Mouse (Mus musculus) kidney, adult 2 months (tissue): ENCODE measurements at regions not wholly inside any gene's neighbourhood (a gene's known extent, or its start where the extent isn't known, plus 50 kb on each side); places are given as distances from the start of the nearest gene placed in this dataset.

Experiments
- DNase-seq: peaks from one replicate; pipeline ENCODE4 v3.0.0; 2021
- H3K27ac ChIP-seq: fragments of 200-500 bp; 2 replicates; pipeline ENCODE4 v1.5.1; 2012; ENCODE audit warnings: low read depth, low read length, control low read depth, inconsistent platforms; ENCODE audit not compliant: insufficient read depth
- H3K27me3 ChIP-seq: fragments of 200-500 bp; replicated peaks from 2 replicates; pipeline ENCODE4 v1.6.1; 2012; ENCODE audit warnings: mild to moderate bottlenecking, moderate library complexity, low read length, inconsistent platforms; ENCODE audit not compliant: control insufficient read depth, insufficient read depth
- H3K36me3 ChIP-seq: fragments of 200-500 bp; 2 replicates; pipeline ENCODE4 v1.6.1; 2012; ENCODE audit warnings: mild to moderate bottlenecking, moderate library complexity, low read length, inconsistent platforms; ENCODE audit not compliant: control insufficient read depth, insufficient read depth
- H3K4me1 ChIP-seq: fragments of 200-500 bp; 2 replicates; pipeline ENCODE4 v1.6.1; 2011; ENCODE audit warnings: low read length; ENCODE audit not compliant: control insufficient read depth, insufficient read depth
- H3K4me3 ChIP-seq: fragments of 200-500 bp; 2 replicates; pipeline ENCODE4 v1.5.1; 2011; ENCODE audit warnings: mild to moderate bottlenecking, low read depth, low read length, control low read depth; ENCODE audit not compliant: insufficient read depth
- CTCF ChIP-seq: fragments of 200-500 bp; conservative IDR thresholded peaks from 2 replicates; pipeline ENCODE4 v1.5.1; 2011; ENCODE audit warnings: low read depth, mild to moderate bottlenecking, control low read depth, low read length, moderate library complexity, mixed read lengths; ENCODE audit not compliant: insufficient read depth, insufficient read length
- POLR2A ChIP-seq: fragments of 200-500 bp; IDR thresholded peaks from one replicate; pipeline ENCODE4 v1.6.1; 2011; ENCODE audit warnings: low read depth, low read length, control low read depth
- WGBS: fragments of 180-500 bp; shearing (Covaris S2); methylation state at CpG from one replicate; pipeline ENCODE4 v1.1.7; 2018; 5-methylcytosine and 5-hydroxymethylcytosine counted together

DNA sequence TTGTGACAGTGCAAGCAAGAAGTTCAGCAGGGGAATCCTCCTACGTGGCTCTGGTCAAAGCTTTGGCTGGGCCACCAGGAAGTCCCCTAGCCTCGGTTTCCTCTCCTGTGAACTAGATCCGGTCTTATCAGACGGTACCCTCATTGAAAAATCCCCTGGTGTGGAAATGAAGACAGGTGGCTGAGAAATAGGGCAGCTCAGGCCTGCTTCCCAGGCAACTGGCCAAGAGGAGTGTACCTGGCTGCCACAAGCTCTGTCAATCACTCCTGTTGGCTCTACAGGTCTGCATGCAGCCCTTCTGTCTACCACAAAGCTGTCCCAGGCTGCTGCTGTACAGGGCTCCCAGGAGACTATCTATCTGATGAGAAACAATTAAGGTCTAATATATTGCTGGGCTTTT lies 146.1 kb upstream of the Cxcr4 start:
- no peak for TF ChIP-seq POLR2A
- no peak for TF ChIP-seq CTCF
- WGBS, result 76% methylated on average over 4 of the region's 4 CpGs
- no peaks in the 10 kb centered on the region for H3K4me1 ChIP-seq
- H3K27ac ChIP-seq, result no peak overlapping the region
- no peak overlapping the region for H3K4me3 ChIP-seq
- H3K27me3 ChIP-seq, result no peaks in the 10 kb centered on the region
- DNase-seq, result no peak
- H3K36me3 ChIP-seq, result no peaks in the 10 kb centered on the region

DNA sequence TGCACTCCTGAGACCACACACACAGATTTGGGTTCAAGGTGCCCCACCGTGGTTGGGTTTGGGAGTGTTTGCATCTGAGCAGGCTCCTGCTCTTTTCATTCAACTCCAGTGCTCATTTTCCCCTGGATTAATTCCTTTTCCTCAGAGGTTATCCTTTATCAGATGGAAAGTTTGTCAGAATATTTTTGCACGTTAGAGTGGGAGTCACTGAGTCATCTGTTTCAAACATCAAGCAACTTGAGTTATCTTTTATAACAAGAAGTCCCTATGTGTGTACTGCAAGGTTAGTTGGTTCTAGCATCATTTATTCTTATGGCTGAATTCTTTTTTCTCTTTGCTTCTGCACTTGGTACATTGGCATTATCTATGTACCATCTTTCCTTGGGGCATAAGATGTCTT lies 142.8 kb upstream of the Cxcr4 start:
- Histone ChIP-seq H3K36me3 (no peaks in the 10 kb centered on the region), H3K27me3 (no peaks in the 10 kb centered on the region), H3K27ac (no peak overlapping the region), H3K4me3 (no peak overlapping the region), H3K4me1 (no peaks in the 10 kb centered on the region)
- TF ChIP-seq POLR2A (no peak), CTCF (no peak)
- no peak for DNase-seq
- 73% methylated on average over 2 of the region's 2 CpGs for WGBS

DNA sequence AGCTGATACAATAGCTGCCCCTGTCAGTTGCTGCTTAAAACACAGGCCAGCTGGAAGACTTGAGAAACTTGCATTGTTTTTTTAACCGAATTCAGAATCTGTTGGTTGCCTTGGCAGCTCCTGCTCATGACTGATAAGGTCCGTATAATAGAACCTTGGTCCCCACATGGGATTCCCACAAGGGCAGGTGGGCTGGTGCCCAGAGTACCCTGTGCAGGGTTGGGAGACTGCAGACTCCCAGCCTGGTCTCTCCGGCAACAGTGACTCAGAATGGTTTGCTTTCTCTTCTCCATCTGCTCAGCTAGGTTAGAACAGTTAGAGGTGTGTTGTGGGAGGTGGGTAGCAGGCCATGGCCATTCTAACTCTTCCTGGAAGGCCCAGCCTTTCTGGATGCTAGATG lies 139.4 kb upstream of the Cxcr4 start:
- Histone ChIP-seq H3K27ac (no peak overlapping the region), H3K4me1 (no peaks in the 10 kb centered on the region), H3K4me3 (no peak overlapping the region), H3K36me3 (no peaks in the 10 kb centered on the region), H3K27me3 (no peaks in the 10 kb centered on the region)
- TF ChIP-seq CTCF, result no peak
- TF ChIP-seq POLR2A, result no peak
- no peak for DNase-seq
- WGBS, result 76% methylated on average over 3 of the region's 3 CpGs

DNA sequence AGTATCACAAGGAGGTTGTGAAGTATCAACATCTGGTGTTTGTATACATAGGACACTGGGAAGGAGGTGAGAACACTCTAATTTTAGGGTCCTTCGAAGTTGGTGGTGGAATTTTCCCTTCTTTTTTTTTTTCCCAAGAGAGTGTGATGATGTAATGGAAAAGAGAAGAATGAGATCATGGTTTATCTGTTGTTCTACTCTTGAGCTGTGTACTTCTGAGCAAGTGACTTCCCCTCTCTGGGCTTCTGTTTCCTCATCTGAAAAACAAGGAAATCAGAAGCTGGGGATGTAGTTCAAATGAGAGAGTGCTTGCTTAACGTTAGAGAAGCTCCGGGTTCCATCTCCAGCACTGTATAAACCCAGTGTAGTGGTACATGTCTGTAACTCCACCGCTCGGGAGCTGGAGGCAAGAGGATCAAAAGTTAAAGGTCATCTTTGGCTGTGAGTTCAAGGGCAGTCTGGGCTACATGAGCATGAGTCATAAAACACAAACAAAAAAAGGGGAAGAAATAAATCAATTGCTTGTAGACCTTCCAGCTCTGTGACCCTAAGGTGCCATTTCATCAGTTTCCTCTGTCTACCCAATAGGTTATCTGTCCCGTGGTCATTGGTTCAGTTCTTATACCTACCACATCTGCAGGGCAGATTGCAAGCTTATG lies 132.5 kb upstream of the Cxcr4 start:
- H3K27me3 ChIP-seq, result no peaks in the 10 kb centered on the region
- peaks cover 4% of the 10 kb centered on the region for H3K4me1 ChIP-seq
- no peak overlapping the region for H3K4me3 ChIP-seq
- H3K27ac ChIP-seq, result 0 out of 2 replicates have a peak overlapping the region, but pooled peaks have one; percentile 3
- 58% methylated on average over 6 of the region's 6 CpGs for WGBS
- no peak for TF ChIP-seq CTCF
- no peak for TF ChIP-seq POLR2A
- DNase-seq, result no peak
- no peaks in the 10 kb centered on the region for H3K36me3 ChIP-seq

DNA sequence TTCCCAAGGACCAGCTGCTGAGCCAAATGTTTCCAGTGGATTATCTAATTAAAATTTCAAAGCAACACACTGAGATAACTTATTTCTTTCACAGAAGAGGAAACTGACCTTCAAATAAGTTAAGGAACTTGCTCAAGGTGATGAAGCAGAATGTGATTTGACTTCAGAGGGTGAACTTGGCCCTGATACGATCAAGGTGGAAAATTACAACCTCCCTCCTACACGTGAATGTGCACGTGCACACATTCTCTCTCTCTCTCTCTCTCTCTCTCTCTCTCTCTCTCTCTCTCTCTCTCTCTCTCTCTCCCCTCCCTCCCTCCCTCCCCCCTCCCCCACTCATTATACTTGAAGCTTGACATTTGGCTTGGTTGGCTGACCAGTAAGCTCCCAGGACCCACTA lies 131.8 kb upstream of the Cxcr4 start:
- DNase-seq, result peak; percentile 59
- 44% methylated on average over 3 of the region's 3 CpGs for WGBS
- no peak for TF ChIP-seq POLR2A
- TF ChIP-seq CTCF, result no peak
- Histone ChIP-seq H3K4me1 (peaks cover 4% of the 10 kb centered on the region), H3K4me3 (no peak overlapping the region), H3K27ac (no peak overlapping the region; the same call in 1 of the 2 replicates), H3K27me3 (no peaks in the 10 kb centered on the region), H3K36me3 (no peaks in the 10 kb centered on the region)

DNA sequence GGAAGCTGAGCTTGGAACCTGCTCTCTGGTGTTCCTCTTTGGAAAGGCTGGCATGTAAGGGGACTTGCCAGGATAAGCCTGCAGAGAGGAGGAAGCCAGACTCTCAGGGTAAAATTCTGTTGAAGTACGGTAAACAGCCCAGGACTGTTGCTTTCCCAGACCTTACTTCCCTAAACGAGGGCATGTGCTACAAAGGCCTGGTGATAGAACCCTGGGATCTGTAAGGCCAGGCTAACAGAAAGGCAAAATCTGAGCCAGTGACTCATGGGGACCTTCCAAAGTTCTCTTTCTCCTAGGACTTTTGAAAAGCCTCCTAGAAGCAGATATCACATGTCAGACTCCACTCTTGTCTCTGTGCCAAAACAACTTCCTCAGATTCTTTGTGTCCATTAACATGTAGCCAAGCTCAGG lies 130.0 kb upstream of the Cxcr4 start:
- peak; percentile 66 for DNase-seq
- Histone ChIP-seq H3K4me1 (peaks cover 4% of the 10 kb centered on the region), H3K27ac (no peak overlapping the region), H3K27me3 (no peaks in the 10 kb centered on the region), H3K36me3 (no peaks in the 10 kb centered on the region), H3K4me3 (no peak overlapping the region)
- WGBS, result 63% methylated on average over 2 of the region's 2 CpGs
- no peak for TF ChIP-seq POLR2A
- TF ChIP-seq CTCF, result no peak

GRCm38 (mm10) chr1:128714843-128715242 lies 122.8 kb upstream of the Cxcr4 start:
- no peaks in the 10 kb centered on the region for H3K4me1 ChIP-seq
- no peak overlapping the region for H3K27ac ChIP-seq
- H3K27me3 ChIP-seq, result no peaks in the 10 kb centered on the region
- DNase-seq, result peak; percentile 29
- H3K36me3 ChIP-seq, result no peaks in the 10 kb centered on the region
- no peak overlapping the region for H3K4me3 ChIP-seq
- TF ChIP-seq CTCF, result no peak
- no peak for TF ChIP-seq POLR2A
- 51% methylated on average over 6 of the region's 6 CpGs for WGBS

DNA sequence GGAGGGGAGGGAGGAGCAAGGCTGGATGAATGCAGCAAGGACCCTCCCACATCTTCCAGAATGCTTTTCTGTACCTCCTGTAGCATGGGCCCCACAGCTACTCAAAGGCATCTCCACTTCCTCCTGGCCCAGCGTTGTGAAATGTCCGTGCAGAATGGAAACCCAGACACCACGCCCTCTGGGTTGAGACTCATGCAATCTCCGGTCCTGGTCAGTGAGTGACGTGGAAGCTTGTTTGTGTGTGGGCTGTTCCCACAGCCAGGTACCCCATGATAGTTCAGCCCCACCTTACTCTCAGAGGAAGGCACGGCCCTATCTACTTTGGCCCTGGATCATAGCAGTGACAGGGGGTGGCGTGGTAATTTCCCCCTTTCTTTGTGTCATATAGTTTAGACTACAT lies 120.8 kb upstream of the Cxcr4 start:
- no peaks in the 10 kb centered on the region for H3K36me3 ChIP-seq
- no peak for TF ChIP-seq CTCF
- no peak for TF ChIP-seq POLR2A
- H3K27me3 ChIP-seq, result no peaks in the 10 kb centered on the region
- H3K27ac ChIP-seq, result no peak overlapping the region
- 66% methylated on average over 7 of the region's 7 CpGs for WGBS
- no peak for DNase-seq
- H3K4me3 ChIP-seq, result no peak overlapping the region
- H3K4me1 ChIP-seq, result no peaks in the 10 kb centered on the region
